Mouse (Mus musculus): ENCODE measurements around the gene Wt1. TPM values are rescaled to one million over a fixed set of nuclear protein-coding genes. Genes with fewer than 3 reads are reported as not detected.
A peak's percentile ranks its signal among the peaks of the same experiment; 100 is the strongest.

The Wt1 gene
- polyA plus RNA-seq, 1 experiment = 4.6 TPM

DNA sequence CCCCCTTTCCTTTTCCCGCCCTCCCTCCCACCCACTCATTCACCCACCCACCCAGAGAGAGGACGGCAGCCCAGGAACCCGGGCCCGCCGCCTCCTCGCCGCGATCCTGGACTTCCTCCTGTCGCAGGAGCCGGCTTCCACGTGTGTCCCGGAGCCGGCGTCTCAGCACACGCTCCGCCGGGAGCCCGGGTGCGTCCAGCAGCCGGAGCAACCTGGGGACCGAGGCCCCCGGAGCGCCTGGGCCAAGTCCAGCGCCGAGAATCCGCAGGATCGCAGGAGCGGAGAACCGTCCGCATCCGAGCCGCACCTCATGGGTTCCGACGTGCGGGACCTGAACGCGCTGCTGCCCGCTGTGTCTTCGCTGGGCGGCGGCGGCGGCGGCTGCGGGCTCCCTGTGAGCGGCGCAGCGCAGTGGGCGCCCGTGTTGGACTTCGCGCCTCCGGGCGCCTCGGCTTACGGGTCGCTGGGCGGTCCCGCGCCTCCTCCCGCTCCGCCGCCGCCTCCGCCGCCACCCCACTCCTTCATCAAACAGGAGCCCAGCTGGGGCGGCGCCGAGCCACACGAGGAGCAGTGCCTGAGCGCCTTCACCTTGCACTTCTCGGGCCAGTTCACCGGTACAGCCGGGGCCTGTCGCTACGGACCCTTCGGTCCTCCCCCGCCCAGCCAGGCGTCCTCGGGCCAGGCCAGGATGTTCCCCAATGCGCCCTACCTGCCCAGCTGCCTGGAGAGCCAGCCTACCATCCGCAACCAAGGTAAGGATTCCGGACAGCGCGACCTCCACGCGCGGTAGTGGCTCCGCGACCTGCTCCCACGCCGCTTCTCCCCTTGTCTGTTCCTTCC lies 582 bp downstream of the Wt1 start:
- Histone ChIP-seq H3K9ac (ENCODE audit: low read depth, poor library complexity, severe bottlenecking) (peak overlapping the region; percentile 70), H3K27me3 (ENCODE audit: control insufficient read depth, insufficient read depth, low read length, poor library complexity, severe bottlenecking) (peaks cover 35% of the 10 kb centered on the region), H3K4me1 (ENCODE audit: control insufficient read depth, insufficient read depth, low read length) (no peaks in the 10 kb centered on the region)

DNA sequence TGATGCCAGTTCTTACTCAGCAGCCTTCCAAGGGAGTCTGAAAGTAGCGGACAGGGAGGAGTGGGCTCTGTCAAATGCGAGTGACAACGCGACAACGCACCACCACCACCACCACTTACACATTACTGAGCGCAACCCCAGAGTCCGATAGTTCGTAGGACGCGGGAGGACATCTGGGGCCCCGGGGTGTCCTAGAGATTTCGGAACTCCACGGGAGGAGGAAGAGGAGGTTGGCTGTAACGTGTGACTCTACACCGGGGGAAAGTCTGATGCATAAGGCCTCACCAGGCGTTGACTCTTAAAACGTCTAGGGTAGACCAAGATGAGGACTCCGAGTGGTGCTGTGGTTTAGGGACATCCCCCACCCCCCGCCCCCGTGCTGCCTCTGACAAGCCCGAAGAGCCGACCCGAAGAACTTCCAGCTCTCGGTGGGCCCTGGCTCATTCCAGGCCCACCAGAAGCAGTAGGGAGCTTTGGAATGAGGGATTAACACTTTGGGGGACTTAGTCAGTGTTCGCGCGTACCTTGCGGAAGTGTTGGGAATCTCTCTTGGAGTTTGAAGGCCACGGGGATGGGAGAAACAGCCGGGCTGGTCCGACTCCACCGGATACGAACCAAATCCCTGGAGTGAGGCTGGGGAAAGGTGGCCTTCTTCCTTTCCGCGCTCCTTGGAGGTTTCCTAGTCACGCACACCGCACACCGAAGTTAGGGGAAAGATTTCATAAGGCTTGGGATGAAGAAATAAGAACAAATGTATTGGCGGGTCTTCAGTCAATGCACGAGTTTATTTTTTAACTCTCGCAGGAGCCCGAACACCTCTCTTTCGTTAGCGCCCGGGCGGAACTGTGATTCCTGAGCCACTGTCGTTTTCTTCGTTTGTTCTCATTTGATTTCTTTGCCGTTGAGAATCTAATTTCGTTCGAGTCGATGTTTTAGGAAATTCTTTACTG lies 1.5 kb downstream of the Wt1 start:
- no peaks in the 10 kb centered on the region for H3K4me1 ChIP-seq (ENCODE audit: control insufficient read depth, insufficient read depth, low read length)
- H3K4me3 ChIP-seq (ENCODE audit: low read depth, low read length) = peak overlapping the region; percentile 25
- H3K9me3 ChIP-seq (replicated peaks; ENCODE audit: control insufficient read depth, insufficient read depth, low read length, poor library complexity, severe bottlenecking) = no peaks in the 10 kb centered on the region
- H3K36me3 ChIP-seq (ENCODE audit: control insufficient read depth, insufficient read depth, low read length, poor library complexity, severe bottlenecking) = no peaks in the 10 kb centered on the region
- peaks cover 44% of the 10 kb centered on the region for H3K27me3 ChIP-seq (ENCODE audit: control insufficient read depth, insufficient read depth, low read length, poor library complexity, severe bottlenecking)
- H3K27ac ChIP-seq (ENCODE audit: insufficient read depth, low read length) = no peak overlapping the region
- no peak overlapping the region for H3K9ac ChIP-seq (ENCODE audit: low read depth, poor library complexity, severe bottlenecking)
- no peak for TF ChIP-seq POLR2A (IDR thresholded peaks at IDR 0.05; ENCODE audit: insufficient read depth, low read length)
- no peak for TF ChIP-seq EP300 (IDR thresholded peaks at IDR 0.05; ENCODE audit: insufficient read depth, low read depth, low read length)
- no peak for TF ChIP-seq CTCF (IDR thresholded peaks at IDR 0.05; ENCODE audit: low read depth, low read length)

More for the DNA sequence above, 582 bp downstream of the Wt1 start:
- Histone ChIP-seq H3K36me3 (ENCODE audit: control insufficient read depth, insufficient read depth, low read length, poor library complexity, severe bottlenecking) (no peaks in the 10 kb centered on the region), H3K4me3 (ENCODE audit: low read depth, low read length) (peak overlapping the region; percentile 25), H3K9me3 (replicated peaks; ENCODE audit: control insufficient read depth, insufficient read depth, low read length, poor library complexity, severe bottlenecking) (no peaks in the 10 kb centered on the region), H3K27ac (ENCODE audit: insufficient read depth, low read length) (no peak overlapping the region)
- TF ChIP-seq CTCF (IDR thresholded peaks at IDR 0.05; ENCODE audit: low read depth, low read length) (no peak), EP300 (IDR thresholded peaks at IDR 0.05; ENCODE audit: insufficient read depth, low read depth, low read length) (no peak), POLR2A (IDR thresholded peaks at IDR 0.05; ENCODE audit: insufficient read depth, low read length) (no peak)

DNA sequence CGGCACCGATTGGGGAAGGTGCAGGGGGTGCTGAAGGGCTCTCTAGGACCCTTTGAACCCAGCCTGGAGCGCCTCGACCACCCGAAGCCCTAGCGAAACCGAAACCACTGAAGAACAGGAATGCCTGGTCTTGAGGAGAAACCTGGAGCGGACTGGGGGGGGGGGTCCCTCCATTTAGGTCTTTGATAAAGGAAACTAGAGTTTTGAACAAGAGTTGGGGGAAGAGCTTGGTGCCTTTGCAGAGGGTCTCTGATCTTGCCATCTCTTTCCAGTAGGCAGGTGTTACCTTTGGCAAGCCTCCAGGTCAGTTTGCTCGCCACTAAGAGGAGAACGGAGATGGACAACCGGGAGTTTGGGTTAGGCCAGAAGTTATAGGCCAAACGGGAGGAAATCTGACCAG lies 2.2 kb downstream of the Wt1 start:
- no peak overlapping the region for H3K4me3 ChIP-seq (ENCODE audit: low read depth, low read length)

DNA sequence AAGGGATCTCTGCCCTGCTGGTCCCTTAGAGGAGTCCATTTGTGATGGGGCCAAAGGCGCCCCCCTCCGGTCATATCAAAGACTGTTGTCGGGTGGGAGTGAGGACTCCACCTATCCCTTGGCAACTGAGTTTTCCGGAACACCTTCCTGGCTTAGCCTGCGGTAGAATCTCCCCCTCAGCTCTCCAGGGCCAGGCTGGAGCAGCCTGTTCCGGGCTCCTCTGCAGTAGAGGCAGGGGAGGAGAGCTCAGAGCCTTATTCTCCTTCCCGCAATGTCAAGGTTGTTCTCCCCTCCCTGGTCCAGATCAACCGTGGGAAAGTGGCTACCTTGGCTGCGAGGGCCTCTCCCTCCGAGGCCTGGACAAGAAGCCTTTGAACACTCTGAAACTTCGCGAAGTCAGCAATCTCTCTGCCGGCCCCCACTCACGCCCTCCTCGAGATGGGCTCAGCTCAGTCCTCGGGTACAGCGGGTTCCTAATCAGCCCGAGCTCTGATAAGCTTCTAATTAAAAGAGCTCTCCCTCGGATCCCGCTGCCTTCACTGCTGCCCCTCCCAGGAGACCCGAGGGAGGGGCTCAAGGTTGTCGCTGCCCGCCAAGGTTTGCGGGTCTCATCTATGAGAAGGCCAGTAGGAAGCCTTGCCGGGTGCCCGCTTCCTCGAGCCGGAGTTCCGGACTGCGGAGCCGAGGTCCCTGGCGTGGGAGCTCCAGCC lies 4.2 kb downstream of the Wt1 start:
- Histone ChIP-seq H3K27me3 (ENCODE audit: control insufficient read depth, insufficient read depth, low read length, poor library complexity, severe bottlenecking) (peaks cover 35% of the 10 kb centered on the region), H3K36me3 (ENCODE audit: control insufficient read depth, insufficient read depth, low read length, poor library complexity, severe bottlenecking) (no peaks in the 10 kb centered on the region), H3K4me3 (ENCODE audit: low read depth, low read length) (peak overlapping the region; percentile 26; the same call in 1 of the 2 replicates), H3K27ac (ENCODE audit: insufficient read depth, low read length) (no peak overlapping the region), H3K9ac (ENCODE audit: low read depth, poor library complexity, severe bottlenecking) (no peak overlapping the region), H3K9me3 (replicated peaks; ENCODE audit: control insufficient read depth, insufficient read depth, low read length, poor library complexity, severe bottlenecking) (no peaks in the 10 kb centered on the region), H3K4me1 (ENCODE audit: control insufficient read depth, insufficient read depth, low read length) (no peaks in the 10 kb centered on the region)
- TF ChIP-seq EP300 (IDR thresholded peaks at IDR 0.05; ENCODE audit: insufficient read depth, low read depth, low read length) = no peak
- no peak for TF ChIP-seq POLR2A (IDR thresholded peaks at IDR 0.05; ENCODE audit: insufficient read depth, low read length)
- peak; percentile 48 for TF ChIP-seq CTCF (IDR thresholded peaks at IDR 0.05; ENCODE audit: low read depth, low read length)

More for the DNA sequence above, 2.2 kb downstream of the Wt1 start:
- H3K9ac ChIP-seq (ENCODE audit: low read depth, poor library complexity, severe bottlenecking) = no peak overlapping the region
- H3K36me3 ChIP-seq (ENCODE audit: control insufficient read depth, insufficient read depth, low read length, poor library complexity, severe bottlenecking) = no peaks in the 10 kb centered on the region
- H3K27ac ChIP-seq (ENCODE audit: insufficient read depth, low read length) = no peak overlapping the region
- H3K27me3 ChIP-seq (ENCODE audit: control insufficient read depth, insufficient read depth, low read length, poor library complexity, severe bottlenecking) = peaks cover 40% of the 10 kb centered on the region
- H3K4me1 ChIP-seq (ENCODE audit: control insufficient read depth, insufficient read depth, low read length) = no peaks in the 10 kb centered on the region
- no peak for TF ChIP-seq CTCF (IDR thresholded peaks at IDR 0.05; ENCODE audit: low read depth, low read length)
- no peaks in the 10 kb centered on the region for H3K9me3 ChIP-seq (replicated peaks; ENCODE audit: control insufficient read depth, insufficient read depth, low read length, poor library complexity, severe bottlenecking)

DNA sequence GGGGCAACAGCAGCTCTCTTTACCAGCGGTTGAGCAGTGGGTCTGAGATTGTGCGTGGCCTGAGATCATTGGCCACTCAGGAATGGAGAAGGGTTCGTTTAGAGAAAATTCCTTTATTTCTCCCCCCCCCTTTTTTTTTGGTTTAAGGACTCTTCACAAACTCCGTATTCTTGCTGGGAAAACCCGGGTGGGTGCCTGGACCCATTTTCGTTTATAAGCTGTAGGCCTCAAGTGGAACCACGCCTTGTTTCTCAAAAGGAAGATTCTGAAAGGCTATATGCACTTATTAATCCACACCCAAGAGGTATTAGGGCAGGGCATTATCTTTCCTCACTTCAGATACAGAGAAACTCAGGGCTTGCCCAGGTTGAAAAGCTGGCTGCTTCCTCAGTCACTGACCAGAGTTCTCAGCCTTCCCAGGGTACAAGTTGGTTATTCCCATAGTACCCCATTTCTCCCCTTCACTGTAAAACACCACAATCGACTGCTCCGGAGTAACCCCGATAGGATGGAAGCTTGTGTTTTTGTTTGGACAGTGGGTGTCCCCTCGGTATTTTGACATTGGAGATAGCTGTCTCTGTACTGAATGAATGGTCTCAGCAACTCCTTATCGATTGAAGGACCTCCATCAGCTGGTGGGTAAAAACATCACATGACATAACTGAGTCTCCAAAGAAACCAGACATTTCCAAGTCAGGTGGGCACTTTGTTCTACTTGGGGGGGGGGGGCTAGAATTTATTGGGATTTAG lies 4.9 kb downstream of the Wt1 start:
- H3K36me3 ChIP-seq (ENCODE audit: control insufficient read depth, insufficient read depth, low read length, poor library complexity, severe bottlenecking) = no peaks in the 10 kb centered on the region
- H3K4me1 ChIP-seq (ENCODE audit: control insufficient read depth, insufficient read depth, low read length) = no peaks in the 10 kb centered on the region
- no peak overlapping the region for H3K27ac ChIP-seq (ENCODE audit: insufficient read depth, low read length)
- H3K4me3 ChIP-seq (ENCODE audit: low read depth, low read length) = 0 out of 2 replicates have a peak overlapping the region, but pooled peaks have one; percentile 26
- TF ChIP-seq EP300 (IDR thresholded peaks at IDR 0.05; ENCODE audit: insufficient read depth, low read depth, low read length) = no peak
- no peaks in the 10 kb centered on the region for H3K9me3 ChIP-seq (replicated peaks; ENCODE audit: control insufficient read depth, insufficient read depth, low read length, poor library complexity, severe bottlenecking)
- H3K27me3 ChIP-seq (ENCODE audit: control insufficient read depth, insufficient read depth, low read length, poor library complexity, severe bottlenecking) = peaks cover 32% of the 10 kb centered on the region
- no peak overlapping the region for H3K9ac ChIP-seq (ENCODE audit: low read depth, poor library complexity, severe bottlenecking)
